Mouse (Mus musculus) testis, adult 2 months (tissue): ENCODE results near the gene Srpx2. TPM values are rescaled to one million over a fixed set of nuclear protein-coding genes. Genes with fewer than 3 reads are reported as not detected.

Experiments used
- H3K27ac ChIP-seq: fragments of 200-500 bp; 2 replicates; pipeline ENCODE4 v1.5.1; 2012; ENCODE audit warnings: low read depth, low read length; ENCODE audit not compliant: control insufficient read depth, insufficient read depth
- H3K27me3 ChIP-seq: fragments of 200-500 bp; 2 replicates; pipeline ENCODE4 v1.6.1; 2012; ENCODE audit warnings: mild to moderate bottlenecking, low read length, moderate library complexity; ENCODE audit not compliant: control insufficient read depth, insufficient read depth
- H3K36me3 ChIP-seq: fragments of 200-500 bp; 2 replicates; pipeline ENCODE4 v1.6.1; 2012; ENCODE audit warnings: mild to moderate bottlenecking, low read length; ENCODE audit not compliant: control insufficient read depth, insufficient read depth
- H3K4me1 ChIP-seq: fragments of 200-500 bp; 2 replicates; pipeline ENCODE4 v1.6.1; 2012; ENCODE audit warnings: low read length; ENCODE audit not compliant: control insufficient read depth, insufficient read depth
- H3K4me3 ChIP-seq: fragments of 200-500 bp; 2 replicates; pipeline ENCODE4 v1.5.1; 2012; ENCODE audit warnings: low read depth, mild to moderate bottlenecking, low read length, moderate library complexity, mixed read lengths; ENCODE audit not compliant: control insufficient read depth
- CTCF ChIP-seq: fragments of 200-500 bp; IDR thresholded peaks from 2 replicates; pipeline ENCODE4 v1.5.1; 2012; ENCODE audit warnings: low read depth, mild to moderate bottlenecking, inconsistent platforms, low read length, moderate library complexity; ENCODE audit not compliant: control insufficient read depth, insufficient read depth, insufficient replicate concordance
- POLR2A ChIP-seq: fragments of 200-500 bp; IDR thresholded peaks from 2 replicates; pipeline ENCODE4 v1.6.1; 2012; ENCODE audit warnings: low read depth, mild to moderate bottlenecking, inconsistent platforms, low read length, moderate library complexity; ENCODE audit not compliant: control insufficient read depth
- polyA plus RNA-seq: library from polyadenylated mRNA; depleted of rRNA; stranded (reverse); fragments of >200 nt; gene quantifications from 2 replicates; pipeline ENCODE4 v1.2.3, GENCODE M21; 2012; rRNA removed

The Srpx2 gene
- polyA plus RNA-seq: 0.72 and 0.78 TPM in 2 replicates

- TF ChIP-seq CTCF (no peak), POLR2A (no peak)
- Histone ChIP-seq H3K4me1 (no peaks in the 10 kb centered on the region), H3K36me3 (no peaks in the 10 kb centered on the region), H3K27ac (no peak within 1 kb of the TSS), H3K4me3 (no peak within 1 kb of the TSS), H3K27me3 (no peaks in the 10 kb centered on the region)
These were observed at the start of gene Srpx2 for GRCm38 (mm10) chrX:133908261-133908660. TSS of gene Srpx2 (plus strand) at chrX:133908426.

DNA sequence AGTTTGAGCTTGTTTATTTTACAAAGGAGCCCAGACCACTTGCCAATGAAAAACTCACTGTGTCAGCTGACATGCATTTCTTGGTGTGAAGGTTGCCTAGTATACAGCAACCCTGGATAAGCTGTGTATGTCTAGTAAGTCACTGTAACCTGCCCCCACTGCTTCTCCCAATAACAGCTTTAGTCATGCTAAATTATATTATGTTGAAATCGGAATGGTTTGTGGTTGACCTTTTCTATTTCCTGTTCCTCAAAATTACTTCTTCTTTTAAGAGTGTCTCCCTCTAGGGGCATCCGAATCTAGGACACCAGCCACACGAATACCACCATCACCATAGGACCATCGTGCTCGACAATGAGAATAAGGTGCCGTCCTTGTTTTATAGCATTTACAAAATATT is 38.5 kb upstream of the Srpx2 start:
- H3K4me3 ChIP-seq: no peak overlapping the region

GRCm38 (mm10) chrX:133887308-133887707 is 20.9 kb upstream of the Srpx2 start:
- H3K4me1 ChIP-seq: no peaks in the 10 kb centered on the region
- TF ChIP-seq CTCF (no peak), POLR2A (no peak)
- no peaks in the 10 kb centered on the region for H3K27me3 ChIP-seq
- H3K27ac ChIP-seq: no peak overlapping the region
- no peaks in the 10 kb centered on the region for H3K36me3 ChIP-seq
- H3K4me3 ChIP-seq: no peak overlapping the region

More for the DNA sequence above, 38.5 kb upstream of the Srpx2 start:
- H3K27ac ChIP-seq: no peak overlapping the region
- TF ChIP-seq CTCF (no peak), POLR2A (no peak)
- no peaks in the 10 kb centered on the region for H3K36me3 ChIP-seq
- no peaks in the 10 kb centered on the region for H3K27me3 ChIP-seq
- no peaks in the 10 kb centered on the region for H3K4me1 ChIP-seq

DNA sequence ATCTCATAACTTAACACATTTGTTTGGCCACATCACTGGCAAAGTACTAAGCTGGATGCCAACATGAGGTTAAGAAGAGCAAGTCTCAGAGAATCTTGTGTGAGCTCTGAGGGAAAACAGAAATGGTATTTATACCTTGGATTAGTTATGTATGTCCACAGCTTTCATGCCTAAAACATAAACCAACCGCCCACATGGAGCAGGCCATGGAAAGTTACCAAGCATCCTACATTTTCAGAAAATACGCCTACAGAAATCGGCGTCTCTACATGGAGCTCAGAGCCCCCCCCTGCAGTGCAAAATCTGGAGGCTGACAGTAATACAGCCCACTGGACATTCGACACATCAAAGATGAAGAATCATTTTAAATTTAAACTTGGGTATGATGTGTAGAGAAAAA is 20.1 kb upstream of the Srpx2 start:
- H3K27ac ChIP-seq: no peak overlapping the region
- TF ChIP-seq POLR2A: no peak
- TF ChIP-seq CTCF: no peak
- no peak overlapping the region for H3K4me3 ChIP-seq
- no peaks in the 10 kb centered on the region for H3K27me3 ChIP-seq
- H3K4me1 ChIP-seq: no peaks in the 10 kb centered on the region
- no peaks in the 10 kb centered on the region for H3K36me3 ChIP-seq

- Histone ChIP-seq H3K27ac (no peak within 1 kb of the TSS), H3K36me3 (no peaks in the 10 kb centered on the region), H3K27me3 (no peaks in the 10 kb centered on the region), H3K4me3 (peak within 1 kb of the TSS; percentile 90), H3K4me1 (peaks cover 2% of the 10 kb centered on the region; the same call in 1 of the 2 replicates)
- TF ChIP-seq CTCF: no peak
- no peak for TF ChIP-seq POLR2A
These were observed 10.1 kb upstream of the Srpx2 start, which contains the start of gene Tspan6 for GRCm38 (mm10) chrX:133898014-133898542. TSS of gene Tspan6 (minus strand) at chrX:133898429.

DNA sequence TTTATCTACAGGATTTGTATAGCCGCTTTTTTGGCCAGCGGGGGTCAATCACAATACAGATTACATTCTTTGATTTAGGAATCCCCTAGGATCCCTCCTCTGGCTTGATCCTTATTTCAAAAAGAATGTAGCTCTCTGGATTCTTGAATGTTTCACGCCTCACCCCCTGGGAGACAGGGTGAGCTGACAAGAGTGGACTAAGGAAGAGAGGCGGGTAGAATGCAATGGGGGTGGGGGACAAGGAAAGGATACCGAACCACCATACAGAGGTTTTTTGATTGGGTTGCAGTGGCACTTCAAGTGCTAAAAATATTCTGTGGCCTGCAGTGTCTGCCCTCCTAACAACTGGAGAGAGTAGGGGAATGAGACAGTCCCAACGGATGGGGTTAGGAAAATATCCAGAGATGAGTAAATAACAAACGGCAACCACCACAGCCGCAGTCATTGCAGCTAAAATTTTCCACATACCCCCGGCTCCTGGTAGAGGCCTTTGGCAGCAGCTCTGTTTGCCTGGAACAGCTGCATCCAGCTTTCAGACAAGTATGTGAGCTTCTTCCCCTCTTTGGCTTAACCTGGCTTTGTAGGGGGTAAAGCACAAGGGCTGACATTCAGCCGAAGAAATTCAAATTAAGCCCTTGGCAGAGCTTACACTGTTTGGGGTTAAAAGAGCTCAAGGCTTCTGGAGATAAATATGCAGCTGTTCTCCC is 3.3 kb downstream of the Srpx2 start:
- no peaks in the 10 kb centered on the region for H3K27me3 ChIP-seq
- H3K27ac ChIP-seq: no peak overlapping the region

DNA sequence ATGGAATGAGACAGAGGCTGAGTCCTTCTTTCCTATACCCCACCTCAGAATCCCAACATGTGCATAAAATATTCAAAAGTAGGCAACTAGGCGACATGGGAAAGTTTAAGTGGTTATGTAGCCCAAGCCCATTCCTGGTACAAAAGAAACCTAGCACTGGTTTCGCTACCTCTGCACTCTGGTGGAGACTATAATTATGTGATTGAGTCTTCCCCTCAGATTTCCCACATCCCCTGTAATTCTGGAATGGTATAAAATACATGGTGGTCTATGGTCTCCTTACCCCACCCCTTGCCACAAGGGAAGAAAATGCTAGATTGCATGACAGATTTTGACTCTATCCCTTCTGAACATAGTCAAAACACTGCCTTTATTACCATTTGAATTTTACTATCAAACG is 4.8 kb downstream of the Srpx2 start:
- Histone ChIP-seq H3K27ac (no peak overlapping the region), H3K4me3 (no peak overlapping the region), H3K4me1 (no peaks in the 10 kb centered on the region), H3K36me3 (no peaks in the 10 kb centered on the region), H3K27me3 (no peaks in the 10 kb centered on the region)
- TF ChIP-seq CTCF (no peak), POLR2A (no peak)

More for the DNA sequence above, 3.3 kb downstream of the Srpx2 start:
- Histone ChIP-seq H3K4me1 (no peaks in the 10 kb centered on the region), H3K4me3 (no peak overlapping the region), H3K36me3 (no peaks in the 10 kb centered on the region)
- TF ChIP-seq CTCF: no peak
- TF ChIP-seq POLR2A: no peak
